Mouse (Mus musculus): Measurements from ENCODE around the gene Zfp385a.

The Zfp385a gene

DNA sequence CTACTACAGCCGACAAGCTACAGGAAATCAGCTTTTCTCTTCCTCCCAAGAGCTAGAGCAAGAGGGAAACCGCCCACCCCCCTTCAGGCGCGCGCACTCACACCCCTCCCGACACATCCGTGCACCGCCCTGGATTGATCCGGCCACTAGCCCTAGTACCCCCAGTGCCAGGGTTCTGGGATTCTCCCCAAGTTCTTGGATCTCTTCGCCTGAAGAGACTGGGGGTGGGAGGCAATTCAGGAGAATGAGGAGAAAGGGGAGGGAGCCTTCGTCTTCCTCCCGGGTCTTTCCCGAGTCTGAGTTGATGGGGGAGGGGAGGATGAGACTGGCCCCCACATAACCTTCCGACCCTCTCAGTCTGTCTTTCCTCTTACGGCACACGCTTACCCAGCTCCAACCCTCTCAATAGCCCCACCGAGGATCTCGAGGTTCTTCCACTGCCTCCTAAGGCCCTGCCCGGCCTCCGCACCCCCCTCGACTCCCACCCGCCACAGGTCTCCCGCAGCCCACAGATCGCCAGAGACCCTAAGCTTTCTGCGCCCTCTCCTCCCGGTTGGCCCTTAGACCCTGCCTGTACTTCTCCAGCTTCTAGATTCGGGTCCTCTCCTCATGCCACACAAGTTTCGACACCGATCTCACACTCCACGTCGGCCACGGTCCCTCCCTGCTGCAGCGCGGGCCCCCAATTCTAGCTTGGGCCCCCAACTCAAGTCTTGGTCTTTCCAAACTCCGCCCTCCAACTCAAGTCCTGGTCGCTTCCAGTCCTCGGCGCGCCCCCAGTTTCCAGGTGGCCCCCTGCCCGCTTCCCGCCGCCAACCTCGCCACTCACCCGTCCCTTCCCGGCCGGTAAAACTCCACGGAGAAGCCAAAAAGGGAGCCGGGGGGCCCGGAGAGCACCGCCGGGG is 25.8 kb upstream of the Zfp385a start:
- in situ Hi-C loops (cut with MboI; ENCODE audit: low pct_unique_long_range_greater_than_20kb in 1 of 2, low sequenced_read_pairs in 2 of 2, unreplicated experiment in 1 of 2) = no loop called here

DNA sequence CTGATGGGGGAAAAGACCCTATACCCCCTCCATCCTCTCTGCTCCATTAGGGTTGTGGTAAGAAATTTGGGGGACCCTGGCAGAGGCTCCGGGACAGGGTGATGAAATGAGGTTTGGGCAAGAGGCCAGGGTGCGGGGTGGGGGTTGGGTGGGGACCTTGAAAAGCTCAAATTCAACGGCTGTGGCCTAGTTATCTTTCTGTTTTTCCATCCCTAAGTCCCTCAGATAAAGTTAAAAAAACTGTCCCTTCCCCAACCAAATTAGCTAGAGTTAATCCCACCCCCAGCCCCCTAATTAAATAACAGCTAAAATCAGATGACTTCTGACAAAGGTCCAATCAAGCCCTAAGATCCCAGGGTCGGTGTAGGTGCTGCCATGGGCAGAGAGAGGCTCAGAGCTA is 24.9 kb upstream of the Zfp385a start:
- in situ Hi-C loops (cut with MboI; ENCODE audit: low pct_unique_long_range_greater_than_20kb in 1 of 2, low sequenced_read_pairs in 2 of 2, unreplicated experiment in 1 of 2) = no loop called here

DNA sequence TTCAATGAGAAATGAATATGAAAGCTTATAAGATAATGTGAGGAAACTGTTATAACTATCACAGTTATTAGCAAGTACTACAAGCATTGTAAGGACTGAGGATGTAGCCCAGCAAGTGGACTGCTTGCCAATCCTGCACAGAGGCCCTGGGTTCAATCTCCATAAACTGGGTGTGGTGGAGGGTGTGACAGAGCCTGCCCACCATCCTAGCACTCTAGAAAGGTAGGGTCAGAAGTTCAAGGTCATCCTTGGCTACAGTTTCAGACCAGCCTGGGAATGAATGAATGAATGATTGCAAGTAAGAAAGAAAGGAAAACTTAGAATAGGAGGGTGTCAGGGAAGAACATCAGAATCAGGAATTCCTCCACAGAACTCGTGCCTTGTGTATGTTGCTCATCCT is 23.9 kb upstream of the Zfp385a start:
- in situ Hi-C loops (cut with MboI; ENCODE audit: low pct_unique_long_range_greater_than_20kb in 1 of 2, low sequenced_read_pairs in 2 of 2, unreplicated experiment in 1 of 2) = no loop called here

DNA sequence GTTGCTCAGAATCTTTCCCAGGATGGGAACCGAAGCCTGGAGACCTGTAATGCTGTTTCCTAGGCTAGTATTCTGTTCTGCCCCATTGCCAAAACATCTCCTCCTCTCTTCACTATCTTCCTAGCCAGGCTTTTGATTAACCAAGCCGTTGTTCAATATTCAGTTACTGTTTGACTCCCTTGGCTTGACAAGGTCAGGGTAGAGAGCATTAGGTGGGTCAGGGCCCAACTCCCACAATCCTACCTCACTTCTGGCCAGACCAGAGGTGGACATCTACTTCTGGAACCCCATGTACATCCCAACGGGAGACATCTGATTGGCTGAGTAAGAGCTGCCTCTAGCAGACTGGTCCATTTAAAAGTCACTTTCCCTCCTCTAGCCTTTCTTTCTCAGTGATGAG is 23.1 kb upstream of the Zfp385a start:
- in situ Hi-C loops (cut with MboI; ENCODE audit: low pct_unique_long_range_greater_than_20kb in 1 of 2, low sequenced_read_pairs in 2 of 2, unreplicated experiment in 1 of 2) = no loop called here

DNA sequence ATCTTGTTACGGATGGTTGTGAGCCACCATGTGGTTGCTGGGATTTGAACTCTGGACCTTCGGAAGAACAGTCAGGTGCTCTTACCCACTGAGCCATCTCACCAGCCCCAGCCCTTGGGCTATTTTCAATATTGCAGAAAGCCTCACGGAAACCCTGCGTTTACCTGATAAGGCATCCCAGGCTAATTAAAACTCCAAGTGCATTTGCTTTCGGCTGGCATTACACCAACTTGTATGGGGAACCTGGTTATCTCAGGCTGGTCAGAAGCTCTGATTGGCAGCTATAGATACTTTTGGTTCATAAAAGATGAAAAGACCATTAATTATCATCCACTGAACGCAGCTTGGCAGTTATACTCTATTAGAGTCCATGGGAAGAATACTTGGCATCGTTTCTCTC is 22.4 kb upstream of the Zfp385a start:
- in situ Hi-C loops (cut with MboI; ENCODE audit: low pct_unique_long_range_greater_than_20kb in 1 of 2, low sequenced_read_pairs in 2 of 2, unreplicated experiment in 1 of 2) = no loop called here

DNA sequence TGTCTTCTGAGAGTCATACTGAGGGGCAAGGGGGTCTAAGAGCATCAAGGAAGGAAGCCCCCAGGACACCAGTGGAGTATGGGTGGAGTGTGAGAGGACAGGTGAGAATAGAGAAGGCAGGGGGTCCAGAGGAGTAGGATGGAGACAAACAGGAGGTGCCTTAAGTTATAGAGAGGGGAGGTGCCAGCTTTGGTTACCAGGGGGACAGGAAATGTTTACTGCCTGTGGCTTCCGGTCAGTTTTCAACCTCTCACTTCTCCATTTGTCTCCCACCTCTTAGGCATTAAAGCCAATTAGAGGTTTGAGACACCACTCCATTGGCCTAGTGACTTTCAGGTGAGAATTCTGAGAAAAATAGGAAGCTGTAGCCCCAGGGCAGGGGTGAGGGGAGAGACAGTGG is 21.4 kb upstream of the Zfp385a start:
- in situ Hi-C loops (cut with MboI; ENCODE audit: low pct_unique_long_range_greater_than_20kb in 1 of 2, low sequenced_read_pairs in 2 of 2, unreplicated experiment in 1 of 2) = no loop called here

DNA sequence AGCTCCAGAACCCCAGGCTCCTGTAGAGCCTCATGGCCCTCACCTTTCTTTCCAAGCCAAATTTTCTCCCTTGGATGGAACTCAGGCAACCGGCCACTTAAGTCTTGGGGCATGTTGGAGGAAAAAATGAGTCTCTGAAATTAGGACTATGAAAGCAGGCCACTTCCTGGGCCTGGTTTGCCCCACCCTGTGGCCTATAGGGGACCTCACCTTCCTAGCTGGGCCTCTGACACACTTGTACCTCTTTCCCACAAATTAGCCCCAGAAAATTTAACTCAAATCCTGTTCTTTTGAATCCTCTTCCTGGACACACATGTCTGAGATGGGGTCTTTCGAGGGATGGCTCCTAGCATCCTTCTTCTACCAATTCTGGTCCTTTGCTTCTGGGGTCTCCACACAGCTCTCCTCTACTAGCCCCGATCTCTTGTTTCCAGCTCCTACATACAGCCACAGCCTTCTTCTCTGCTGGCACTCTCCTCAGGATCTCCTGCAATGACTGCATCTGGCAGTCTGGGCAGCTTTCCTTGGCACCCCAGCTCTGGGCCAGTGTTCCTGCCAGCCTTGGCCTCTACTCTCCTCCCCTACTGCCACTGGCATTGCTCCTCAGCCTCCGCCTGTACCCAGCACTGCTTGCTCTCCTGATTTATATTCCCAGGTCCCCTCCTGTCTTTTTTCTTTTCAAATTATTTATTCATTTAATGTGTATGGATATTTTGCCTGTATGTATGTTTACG is 20.1 kb upstream of the Zfp385a start:
- in situ Hi-C loops (cut with MboI; ENCODE audit: low pct_unique_long_range_greater_than_20kb in 1 of 2, low sequenced_read_pairs in 2 of 2, unreplicated experiment in 1 of 2) = no loop called here

DNA sequence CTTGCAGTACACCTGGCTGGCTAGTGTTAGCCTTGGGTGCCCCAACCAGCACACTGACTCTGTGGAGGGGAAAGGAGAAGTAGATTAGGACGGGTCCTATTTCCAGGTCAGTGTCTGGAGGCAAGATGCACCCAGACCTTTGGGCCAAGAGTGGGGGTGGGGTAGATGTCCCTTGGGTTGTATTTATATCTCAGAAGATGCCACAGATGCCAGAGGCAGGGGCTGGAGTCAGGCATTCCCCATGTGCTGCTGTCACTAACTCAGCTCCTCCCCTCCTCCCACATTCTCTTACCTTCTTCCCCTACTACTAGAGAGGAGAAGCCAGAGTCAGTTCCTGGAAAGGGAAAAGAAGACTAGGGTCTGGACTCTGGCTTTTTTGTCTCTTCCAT is 19.2 kb upstream of the Zfp385a start:
- in situ Hi-C loops (cut with MboI; ENCODE audit: low pct_unique_long_range_greater_than_20kb in 1 of 2, low sequenced_read_pairs in 2 of 2, unreplicated experiment in 1 of 2) = no loop called here

DNA sequence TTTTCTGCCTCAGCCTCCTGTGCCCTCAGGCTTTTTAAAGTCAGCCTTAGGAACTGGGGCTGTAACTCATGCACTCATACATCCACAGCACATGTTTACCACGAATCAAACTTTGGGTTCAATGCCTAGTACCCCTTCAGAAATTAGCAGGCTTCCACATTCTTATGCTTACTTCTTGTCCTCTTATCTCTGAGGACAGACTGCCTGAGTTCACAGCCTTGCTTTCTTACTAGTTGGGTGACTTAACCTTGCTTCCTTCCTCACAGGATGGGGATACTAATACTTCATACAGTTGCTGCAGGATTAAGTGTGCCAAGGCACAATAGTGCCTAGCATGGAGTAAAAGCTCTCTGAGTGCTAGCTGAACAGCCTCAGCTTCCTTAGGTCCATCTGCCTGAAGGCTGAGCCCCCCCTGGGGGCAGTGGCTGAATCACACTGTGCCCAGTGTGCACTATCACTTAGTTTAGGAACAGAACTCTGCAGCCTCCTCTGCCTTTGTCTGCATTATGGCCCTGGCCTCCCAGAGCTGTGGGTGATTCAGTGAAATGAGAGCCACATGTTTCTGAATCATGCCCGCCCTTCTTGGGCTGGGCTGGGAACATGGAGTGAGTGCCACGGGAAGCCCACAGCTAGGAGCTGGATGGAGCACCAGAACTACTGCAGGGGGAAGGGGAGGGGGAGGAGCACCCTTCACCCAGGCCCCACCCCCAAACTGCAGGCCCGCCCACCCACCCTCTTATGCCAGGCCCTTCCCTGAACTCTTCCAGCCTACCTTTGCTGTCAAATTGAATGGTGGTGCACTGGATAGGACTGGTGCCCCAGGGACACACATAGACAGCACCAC is 18.6 kb upstream of the Zfp385a start:
- in situ Hi-C loops (cut with MboI; ENCODE audit: low pct_unique_long_range_greater_than_20kb in 1 of 2, low sequenced_read_pairs in 2 of 2, unreplicated experiment in 1 of 2) = no loop called here

DNA sequence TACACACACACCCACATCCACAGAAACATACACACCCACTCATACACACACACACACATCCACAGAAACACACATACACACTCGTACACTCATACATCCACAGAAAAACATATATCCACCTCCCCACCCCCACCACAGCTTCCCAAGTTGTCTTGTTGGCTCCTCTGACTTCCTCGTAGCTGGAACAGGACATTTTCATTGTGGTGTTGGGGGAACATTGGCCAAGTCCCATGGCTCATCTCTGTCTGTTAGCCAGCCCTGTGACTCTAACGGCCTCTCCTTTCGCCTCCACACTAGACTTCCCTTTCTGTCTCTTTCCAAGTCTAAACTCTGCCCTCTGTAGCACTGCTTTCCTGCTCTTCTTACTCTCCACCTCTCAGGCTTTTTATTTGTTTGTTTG is 17.9 kb upstream of the Zfp385a start:
- in situ Hi-C loops (cut with MboI; ENCODE audit: low pct_unique_long_range_greater_than_20kb in 1 of 2, low sequenced_read_pairs in 2 of 2, unreplicated experiment in 1 of 2) = no loop called here

DNA sequence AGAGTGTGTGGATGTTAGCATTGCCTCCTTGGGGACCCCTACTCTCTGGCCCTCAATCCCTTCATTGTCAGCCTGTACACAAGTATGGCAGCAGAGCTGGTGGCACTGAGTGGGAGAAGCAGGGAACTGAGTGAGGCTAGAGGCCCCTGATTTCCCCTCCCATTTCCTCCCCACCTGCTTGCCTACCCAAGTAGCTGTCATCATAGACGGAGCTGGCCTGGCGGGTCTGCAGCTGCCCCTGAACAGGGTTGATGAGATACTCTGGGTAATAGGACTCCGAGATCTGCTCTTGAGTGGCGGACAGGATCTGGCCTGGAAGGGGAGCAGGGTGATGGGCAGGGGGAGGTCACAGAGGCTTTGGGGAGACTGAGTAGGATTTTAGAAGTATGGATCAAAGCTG is 16.2 kb upstream of the Zfp385a start:
- in situ Hi-C loops (cut with MboI; ENCODE audit: low pct_unique_long_range_greater_than_20kb in 1 of 2, low sequenced_read_pairs in 2 of 2, unreplicated experiment in 1 of 2) = no loop called here

DNA sequence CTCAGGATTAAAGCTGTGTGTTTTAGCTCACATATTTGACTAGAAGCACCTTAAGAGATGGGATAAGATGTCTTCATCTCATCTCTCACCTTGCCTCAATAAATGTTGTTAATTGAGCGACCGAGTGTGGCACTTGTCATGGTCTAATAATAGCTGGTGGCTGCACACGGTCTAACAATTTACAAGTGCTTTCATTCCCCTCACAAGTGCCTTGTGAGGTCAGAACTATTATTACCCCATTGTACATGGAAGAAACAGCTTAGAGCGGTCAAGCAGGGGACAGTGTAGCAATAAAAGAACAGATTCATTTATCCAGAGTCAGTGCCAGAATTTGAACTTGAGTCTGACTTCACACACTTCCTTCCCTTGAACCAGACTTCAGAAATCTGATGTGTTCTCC is 15.5 kb upstream of the Zfp385a start:
- in situ Hi-C loops (cut with MboI; ENCODE audit: low pct_unique_long_range_greater_than_20kb in 1 of 2, low sequenced_read_pairs in 2 of 2, unreplicated experiment in 1 of 2) = no loop called here

DNA sequence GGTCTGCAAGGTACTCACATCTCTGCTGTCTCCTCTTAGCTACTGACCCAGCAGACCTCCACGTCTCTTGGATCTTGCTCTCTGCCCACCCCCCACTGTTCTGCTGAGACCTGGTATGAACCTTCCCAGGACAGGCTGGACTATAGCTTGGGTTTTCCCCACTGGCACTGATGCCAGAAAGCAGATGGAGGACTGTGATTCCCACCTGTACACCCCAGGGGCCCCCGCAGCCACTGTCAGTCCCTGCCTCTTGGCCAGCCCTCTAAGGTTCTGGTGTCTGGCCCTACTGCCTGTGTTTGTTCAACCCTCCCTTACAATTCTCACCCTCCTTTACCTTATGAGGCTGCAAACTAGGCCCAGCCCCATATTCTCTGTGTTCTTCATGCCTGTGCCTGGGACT is 14.8 kb upstream of the Zfp385a start:
- in situ Hi-C loops (cut with MboI; ENCODE audit: low pct_unique_long_range_greater_than_20kb in 1 of 2, low sequenced_read_pairs in 2 of 2, unreplicated experiment in 1 of 2) = loop anchor here in 1 of 2 experiments (5.0 kb wide), 1 partner anchor 33 kb away; no protein-coding TSS in a partner anchor

DNA sequence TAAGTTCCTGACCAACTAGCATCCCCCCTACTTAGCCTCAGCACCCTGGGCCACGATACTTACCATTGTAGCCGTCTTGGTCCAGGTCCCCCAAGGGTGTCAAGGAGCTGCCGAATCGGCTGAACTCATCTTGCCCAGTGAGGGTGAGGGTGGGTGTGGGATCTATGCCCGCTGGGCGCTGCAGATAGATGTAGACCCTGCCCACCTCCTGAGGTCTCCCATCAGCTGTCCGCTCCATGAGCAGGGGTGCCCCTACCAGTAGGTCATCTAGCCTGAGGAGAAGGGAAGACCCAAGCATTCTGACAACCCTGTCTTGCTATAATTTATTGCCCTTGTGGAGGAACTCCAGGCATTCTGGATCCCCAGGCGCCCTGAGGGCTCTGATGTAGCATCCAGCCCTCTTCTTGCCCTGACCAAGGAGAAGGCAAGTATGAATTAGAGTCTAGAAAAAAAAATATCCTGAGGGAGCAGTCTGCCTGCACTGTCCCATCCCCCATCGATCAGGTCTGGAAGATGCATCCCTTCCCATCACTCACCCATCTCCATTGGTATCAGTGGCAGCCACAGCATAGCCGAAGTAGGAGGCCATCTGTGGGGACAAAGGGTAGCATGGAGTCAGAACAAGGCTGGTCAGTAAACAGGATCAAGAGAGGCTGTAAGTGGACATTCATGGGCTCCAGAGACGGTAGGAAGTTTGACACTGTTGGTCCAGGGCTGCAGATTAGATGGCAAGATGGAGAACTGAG is 13.8 kb upstream of the Zfp385a start:
- in situ Hi-C loops (cut with MboI; ENCODE audit: low pct_unique_long_range_greater_than_20kb in 1 of 2, low sequenced_read_pairs in 2 of 2, unreplicated experiment in 1 of 2) = loop anchor here in 1 of 2 experiments (5.0 kb wide), 1 partner anchor 34 kb away; no protein-coding TSS in a partner anchor

DNA sequence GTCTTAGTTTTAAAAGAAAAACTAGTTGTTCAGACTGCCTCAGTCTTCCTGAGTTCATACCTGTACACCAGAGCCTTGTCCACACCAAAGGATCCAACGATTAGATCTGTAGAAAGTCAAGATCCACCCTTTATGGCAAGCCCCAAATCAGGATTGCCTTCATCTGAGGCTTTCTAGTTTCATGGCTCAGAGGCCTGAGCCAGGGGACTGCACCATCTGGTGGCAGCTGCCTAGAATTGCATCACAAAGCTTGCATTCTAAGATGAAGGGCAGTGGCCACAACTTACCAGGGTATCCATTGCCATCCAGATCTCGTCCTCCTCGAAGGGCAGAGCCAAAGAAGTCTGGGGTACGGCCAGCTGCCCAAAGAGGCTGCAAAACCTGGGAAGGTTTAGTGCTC is 13.0 kb upstream of the Zfp385a start:
- in situ Hi-C loops (cut with MboI; ENCODE audit: low pct_unique_long_range_greater_than_20kb in 1 of 2, low sequenced_read_pairs in 2 of 2, unreplicated experiment in 1 of 2) = loop anchor here in 1 of 2 experiments (5.0 kb wide), 1 partner anchor 34 kb away; no protein-coding TSS in a partner anchor

DNA sequence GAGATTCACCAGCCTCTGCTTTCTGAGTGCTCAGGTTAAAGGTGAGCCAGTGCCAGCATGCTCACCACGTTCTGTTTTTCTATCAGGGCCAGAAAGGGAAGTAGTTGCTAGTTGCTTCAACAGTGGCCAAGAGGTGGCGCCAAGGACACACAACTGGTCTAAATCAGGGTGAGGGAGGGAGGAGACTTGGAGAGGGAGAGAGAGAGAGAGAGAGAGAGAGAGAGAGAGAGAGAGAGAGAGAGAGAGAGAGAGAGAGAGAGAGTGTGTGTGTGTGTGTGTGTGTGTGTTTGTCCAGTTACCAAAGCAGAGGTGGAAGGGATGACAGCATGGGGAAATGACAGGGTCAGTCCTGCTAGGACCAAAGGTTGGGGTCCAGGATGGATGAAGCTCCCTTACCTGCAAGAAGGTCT is 7.4 kb upstream of the Zfp385a start:
- in situ Hi-C loops (cut with MboI; ENCODE audit: low pct_unique_long_range_greater_than_20kb in 1 of 2, low sequenced_read_pairs in 2 of 2, unreplicated experiment in 1 of 2) = no loop called here

DNA sequence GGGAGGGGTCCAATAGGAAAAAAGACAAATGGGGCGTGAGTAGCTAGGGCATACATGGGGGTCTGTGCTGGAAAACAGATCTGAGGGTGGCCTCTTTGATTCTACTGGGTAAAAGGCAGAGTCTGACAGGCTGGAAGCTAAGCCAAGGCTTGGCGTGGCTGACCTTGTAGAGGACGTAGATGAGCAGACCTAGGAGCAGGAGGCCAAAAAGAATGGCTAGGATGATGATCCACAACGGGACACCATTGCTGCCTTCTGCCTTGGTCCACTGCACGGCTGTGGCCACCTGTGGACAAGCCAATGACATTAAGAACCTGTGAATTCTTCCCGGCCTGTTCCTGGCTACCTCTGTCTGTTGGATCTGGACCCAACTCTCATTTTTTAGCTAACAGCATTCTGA is 5.9 kb upstream of the Zfp385a start:
- in situ Hi-C loops (cut with MboI; ENCODE audit: low pct_unique_long_range_greater_than_20kb in 1 of 2, low sequenced_read_pairs in 2 of 2, unreplicated experiment in 1 of 2) = no loop called here

DNA sequence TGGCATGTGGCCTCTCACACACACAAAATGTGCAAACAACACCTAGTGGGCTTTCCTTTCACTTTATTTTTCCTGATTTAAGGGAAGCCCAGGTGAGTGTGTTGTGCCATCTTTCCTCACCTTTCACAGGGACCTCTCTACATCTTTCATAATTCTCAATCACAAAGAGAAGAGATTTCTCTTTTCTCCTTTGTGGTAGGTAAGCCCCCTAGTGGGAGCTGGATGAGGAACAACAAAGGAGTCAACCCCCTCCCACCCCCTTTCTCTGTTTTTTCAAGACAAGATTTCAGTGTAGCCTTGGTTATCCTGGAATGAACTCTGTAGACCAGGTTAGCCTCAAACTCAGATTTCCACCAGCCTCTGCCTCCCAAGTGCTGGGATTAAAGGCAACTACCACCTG is 3.7 kb upstream of the Zfp385a start:
- in situ Hi-C loops (cut with MboI; ENCODE audit: low pct_unique_long_range_greater_than_20kb in 1 of 2, low sequenced_read_pairs in 2 of 2, unreplicated experiment in 1 of 2) = no loop called here

Measured in mouse embryonic stem cell (cell line).